Mouse (Mus musculus) midbrain, embryonic 11.5 days (tissue): ENCODE results near the gene Prn. TPM values are rescaled to one million over a fixed set of nuclear protein-coding genes. Genes with fewer than 3 reads are reported as not detected.

Experiments used
- ATAC-seq: fragments of 200-750 bp; cut with Nextera tagmentation; 2 replicates; pipeline ENCODE4 v1.8.0; 2017; ENCODE audit warnings: moderate TSS enrichment, moderate library complexity; ENCODE audit not compliant: low FRiP score
- DNase-seq: peaks from one replicate; pipeline ENCODE4 v3.0.0; 2015; ENCODE audit warnings: low spot score; ENCODE audit errors: missing footprints
- H3K27ac ChIP-seq: fragments of 300-500 bp; sonication (generic); 2 replicates; pipeline ENCODE4 v1.5.1; 2014; ENCODE audit warnings: low read depth, low read length
- H3K27me3 ChIP-seq: fragments of 300-500 bp; sonication (generic); 2 replicates; pipeline ENCODE4 v1.6.1; 2014; ENCODE audit warnings: mild to moderate bottlenecking, low read length, moderate library complexity, mixed read lengths; ENCODE audit not compliant: control insufficient read depth, insufficient read depth
- H3K36me3 ChIP-seq: fragments of 300-500 bp; sonication (generic); 2 replicates; pipeline ENCODE4 v1.6.1; 2014; ENCODE audit warnings: mild to moderate bottlenecking, low read length, moderate library complexity, mixed read lengths; ENCODE audit not compliant: control insufficient read depth, insufficient read depth
- H3K4me1 ChIP-seq: fragments of 300-500 bp; sonication (generic); 2 replicates; pipeline ENCODE4 v1.6.1; 2014; ENCODE audit warnings: low read length; ENCODE audit not compliant: control insufficient read depth, insufficient read depth
- H3K4me2 ChIP-seq: fragments of 300-500 bp; sonication (generic); 2 replicates; pipeline ENCODE4 v1.6.1; 2014; ENCODE audit warnings: mild to moderate bottlenecking, moderate library complexity
- H3K4me3 ChIP-seq: fragments of 300-500 bp; sonication (generic); 2 replicates; pipeline ENCODE4 v1.5.1; 2014; ENCODE audit warnings: low read depth, low read length
- H3K9ac ChIP-seq: fragments of 300-500 bp; sonication (generic); 2 replicates; pipeline ENCODE4 v1.6.1; 2014; ENCODE audit warnings: low read length
- H3K9me3 ChIP-seq: fragments of 300-500 bp; sonication (generic); 2 replicates; pipeline ENCODE4 v1.6.1; 2016; ENCODE audit warnings: low read length; ENCODE audit not compliant: control insufficient read depth
- WGBS: fragments of 180-500 bp; shearing (Covaris S2); extraction: QIAGEN DNeasy Blood & Tissue Kit; methylation state at CpG from one replicate; pipeline ENCODE4 v1.1.7; 2014; 5-methylcytosine and 5-hydroxymethylcytosine counted together
- polyA plus RNA-seq: library from polyadenylated mRNA; unstranded; fragments of >200 nt; fragmentation: Nextera tagmentation; extraction: Ambion mirVana; gene quantifications from 2 replicates; pipeline ENCODE4 v1.2.1, GENCODE M21; 2014

Gene Prn
- polyA plus RNA-seq, result not detected in 2 replicates

- DNase-seq, result peak; percentile 98
- Histone ChIP-seq H3K9ac (peak within 1 kb of the TSS; percentile 76), H3K4me1 (0 out of 2 replicates have a peak, but pooled peaks cover 2% of the 10 kb centered on the region), H3K9me3 (no peaks in the 10 kb centered on the region), H3K27ac (peak within 1 kb of the TSS; percentile 10; the same call in 1 of the 2 replicates), H3K4me2 (peak within 1 kb of the TSS; percentile 74), H3K36me3 (no peaks in the 10 kb centered on the region), H3K4me3 (peak within 1 kb of the TSS; percentile 60), H3K27me3 (peaks cover 3% of the 10 kb centered on the region; the same call in 1 of the 2 replicates)
- WGBS, result 6% methylated on average over 43 of the region's 52 CpGs
- ATAC-seq, result peak; percentile 93
These were observed at the start of gene Prn, which contains the start of gene Prnp for GRCm38 (mm10) chr2:131909683-131910572. Prn (plus strand) TSS chr2:131909957. Prnp (plus strand) TSS chr2:131909928.

- ATAC-seq, result peak; percentile 52; the same call in 1 of the 2 replicates
- no peak overlapping the region for H3K4me2 ChIP-seq
- H3K27ac ChIP-seq, result no peak overlapping the region
- H3K4me1 ChIP-seq, result peaks cover 3% of the 10 kb centered on the region; the same call in 1 of the 2 replicates
- H3K36me3 ChIP-seq, result no peaks in the 10 kb centered on the region
- peak; percentile 85 for DNase-seq
- H3K27me3 ChIP-seq, result no peaks in the 10 kb centered on the region
- no peak overlapping the region for H3K4me3 ChIP-seq
- no peaks in the 10 kb centered on the region for H3K9me3 ChIP-seq
- WGBS, result 39% methylated on average over 3 of the region's 3 CpGs
- no peak overlapping the region for H3K9ac ChIP-seq
These were observed 47.0 kb upstream of the Prn start for GRCm38 (mm10) chr2:131862617-131863275.

GRCm38 (mm10) chr2:131863472-131863871 is 46.3 kb upstream of the Prn start:
- Histone ChIP-seq H3K9ac (no peak overlapping the region), H3K36me3 (no peaks in the 10 kb centered on the region), H3K4me1 (peaks cover 3% of the 10 kb centered on the region; the same call in 1 of the 2 replicates), H3K27ac (no peak overlapping the region), H3K4me2 (no peak overlapping the region), H3K27me3 (no peaks in the 10 kb centered on the region), H3K4me3 (no peak overlapping the region), H3K9me3 (no peaks in the 10 kb centered on the region)
- 80% methylated on average over 3 of the region's 3 CpGs for WGBS
- ATAC-seq (no peak), DNase-seq (no peak)

GRCm38 (mm10) chr2:131864262-131864796 is 45.4 kb upstream of the Prn start:
- ATAC-seq (no peak), DNase-seq (no peak)
- Histone ChIP-seq H3K27ac (no peak overlapping the region), H3K27me3 (no peaks in the 10 kb centered on the region), H3K9ac (no peak overlapping the region), H3K4me2 (no peak overlapping the region), H3K4me3 (no peak overlapping the region), H3K9me3 (no peaks in the 10 kb centered on the region), H3K36me3 (no peaks in the 10 kb centered on the region), H3K4me1 (peaks cover 3% of the 10 kb centered on the region; the same call in 1 of the 2 replicates)
- 90% methylated on average over 2 of the region's 2 CpGs for WGBS

- Histone ChIP-seq H3K27ac (no peak overlapping the region), H3K4me3 (no peak overlapping the region), H3K4me2 (no peak overlapping the region), H3K9ac (no peak overlapping the region), H3K27me3 (no peaks in the 10 kb centered on the region), H3K4me1 (peaks cover 3% of the 10 kb centered on the region; the same call in 1 of the 2 replicates), H3K9me3 (no peaks in the 10 kb centered on the region), H3K36me3 (no peaks in the 10 kb centered on the region)
- DNase-seq, result no peak
- no peak for ATAC-seq
These were observed 43.1 kb upstream of the Prn start for GRCm38 (mm10) chr2:131866676-131867075.

GRCm38 (mm10) chr2:131868983-131869382 is 40.8 kb upstream of the Prn start:
- 88% methylated on average over 5 of the region's 5 CpGs for WGBS
- ATAC-seq, result no peak
- H3K27ac ChIP-seq, result no peak overlapping the region

GRCm38 (mm10) chr2:131873376-131873775 is 36.4 kb upstream of the Prn start:
- Histone ChIP-seq H3K9me3 (no peaks in the 10 kb centered on the region), H3K27ac (no peak overlapping the region), H3K36me3 (no peaks in the 10 kb centered on the region), H3K4me2 (no peak overlapping the region), H3K4me3 (no peak overlapping the region), H3K27me3 (no peaks in the 10 kb centered on the region), H3K4me1 (no peaks in the 10 kb centered on the region), H3K9ac (no peak overlapping the region)
- ATAC-seq (no peak), DNase-seq (no peak)
- WGBS, result 84% methylated on average over 1 of the region's 1 CpGs

More at GRCm38 (mm10) chr2:131868983-131869382, 40.8 kb upstream of the Prn start:
- DNase-seq, result no peak
- Histone ChIP-seq H3K27me3 (no peaks in the 10 kb centered on the region), H3K4me2 (no peak overlapping the region), H3K9ac (no peak overlapping the region), H3K4me3 (no peak overlapping the region), H3K36me3 (no peaks in the 10 kb centered on the region), H3K4me1 (no peaks in the 10 kb centered on the region), H3K9me3 (no peaks in the 10 kb centered on the region)

- no peaks in the 10 kb centered on the region for H3K9me3 ChIP-seq
- H3K27me3 ChIP-seq, result no peaks in the 10 kb centered on the region
- 94% methylated on average over 7 of the region's 7 CpGs for WGBS
- H3K27ac ChIP-seq, result no peak overlapping the region
- H3K4me2 ChIP-seq, result no peak overlapping the region
- no peak for ATAC-seq
- no peak overlapping the region for H3K4me3 ChIP-seq
- no peak for DNase-seq
- no peaks in the 10 kb centered on the region for H3K4me1 ChIP-seq
- H3K9ac ChIP-seq, result no peak overlapping the region
- H3K36me3 ChIP-seq, result no peaks in the 10 kb centered on the region
These were observed 33.0 kb upstream of the Prn start for GRCm38 (mm10) chr2:131876551-131877265.
